Mouse (Mus musculus) megakaryocyte, adult 5-6 weeks (primary cell): ENCODE measurements around the gene Hspb1. TPM values are rescaled to one million over a fixed set of nuclear protein-coding genes. Genes with fewer than 3 reads are reported as not detected.

Experiments
- ATAC-seq: 2 replicates; pipeline ENCODE4 v1.8.0; 2016; ENCODE audit warnings: mild to moderate bottlenecking, inconsistent platforms; ENCODE audit not compliant: poor library complexity, severe bottlenecking
- total RNA-seq, 2 experiments: library from RNA; stranded (forward) in 1 of 2; stranded (reverse) in 1 of 2; fragments of 153-499, 151-499 nt in 1 of 2; fragments of 221-1000, 200-1000 nt in 1 of 2; gene quantifications; 2 replicates each; pipeline versions ENCODE4 v1.2.3 to v1.2.4; 2015 to 2017

Hspb1 gene
- total RNA-seq, 2 experiments from 2014 or later = not detected

DNA sequence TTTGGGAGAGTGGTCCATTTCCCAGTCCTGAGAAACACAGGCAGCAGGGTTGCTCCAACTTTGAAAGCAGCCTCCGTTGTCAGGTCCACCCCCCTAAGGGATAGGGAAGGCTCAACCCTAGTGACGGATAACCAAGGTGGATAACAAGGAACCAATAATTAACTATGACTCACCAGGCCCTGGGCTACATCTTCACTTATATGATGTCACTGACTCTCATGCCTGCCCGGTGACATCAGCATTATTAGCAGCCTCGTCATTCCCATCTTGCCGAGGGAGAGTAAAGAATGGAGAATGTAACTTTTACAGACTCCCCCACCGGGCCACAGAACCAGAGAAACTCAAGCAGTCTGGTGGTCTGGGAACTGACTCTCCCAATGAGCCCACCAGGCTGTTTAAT, 3.1 kb upstream of the Hspb1 start:
- ATAC-seq = no peak

DNA sequence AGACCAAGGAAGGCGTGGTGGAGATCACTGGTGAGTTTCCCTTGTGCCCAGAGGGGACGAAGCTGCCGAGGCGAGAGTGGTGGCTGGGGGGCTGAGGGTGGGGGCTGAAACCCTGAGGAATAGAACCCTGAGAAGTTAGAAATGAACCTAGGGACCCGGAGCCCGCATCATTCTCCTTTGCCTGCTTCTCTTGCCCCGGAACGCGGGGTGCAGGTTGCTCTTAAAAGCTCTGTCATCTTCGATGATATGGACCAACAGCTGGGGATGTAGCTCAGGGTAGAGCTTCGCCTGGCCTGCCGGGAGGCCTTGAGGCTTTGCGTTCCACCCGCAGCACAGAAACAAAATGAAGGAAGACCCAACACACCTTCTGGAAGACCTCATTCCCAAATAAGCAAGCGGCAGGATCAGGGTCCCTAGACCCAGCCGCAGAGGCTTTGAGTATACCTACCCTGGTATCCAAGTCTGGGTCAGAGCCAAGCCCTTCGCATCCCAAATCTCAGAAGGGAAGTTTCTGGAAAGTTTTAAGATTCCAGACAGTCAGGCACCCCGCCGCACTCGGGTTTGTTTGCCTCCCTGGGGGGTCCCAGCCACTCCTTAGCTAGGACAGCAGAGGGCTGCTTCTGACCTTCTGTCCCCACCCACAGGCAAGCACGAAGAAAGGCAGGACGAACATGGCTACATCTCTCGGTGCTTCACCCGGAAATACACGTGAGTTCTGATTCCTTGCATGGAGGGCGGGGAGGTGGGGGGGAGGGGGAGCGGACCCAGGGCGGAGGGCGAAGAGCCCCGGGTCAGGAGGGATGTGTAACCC, 891 bp downstream of the Hspb1 start:
- ATAC-seq = no peak

DNA sequence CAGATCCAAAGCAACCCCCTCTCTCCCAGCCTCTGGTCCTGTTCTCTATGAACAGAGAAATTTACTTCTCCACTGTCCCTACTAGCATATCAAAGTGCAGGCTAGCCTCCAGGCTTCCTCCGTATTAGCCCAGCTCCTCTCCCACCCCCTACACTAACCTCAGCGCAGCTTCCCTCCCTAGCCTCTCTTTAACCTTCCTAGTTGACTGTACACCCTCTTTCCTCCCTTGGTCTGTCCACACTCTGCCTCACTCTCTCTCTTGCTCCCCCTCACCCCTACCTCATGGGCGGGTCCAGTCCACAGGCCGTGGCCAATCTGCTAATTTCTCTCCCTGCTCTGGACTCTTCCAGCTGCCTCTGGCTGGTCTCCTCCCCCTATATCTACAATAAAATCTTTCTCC, 2.6 kb downstream of the Hspb1 start:
- ATAC-seq = no peak

DNA sequence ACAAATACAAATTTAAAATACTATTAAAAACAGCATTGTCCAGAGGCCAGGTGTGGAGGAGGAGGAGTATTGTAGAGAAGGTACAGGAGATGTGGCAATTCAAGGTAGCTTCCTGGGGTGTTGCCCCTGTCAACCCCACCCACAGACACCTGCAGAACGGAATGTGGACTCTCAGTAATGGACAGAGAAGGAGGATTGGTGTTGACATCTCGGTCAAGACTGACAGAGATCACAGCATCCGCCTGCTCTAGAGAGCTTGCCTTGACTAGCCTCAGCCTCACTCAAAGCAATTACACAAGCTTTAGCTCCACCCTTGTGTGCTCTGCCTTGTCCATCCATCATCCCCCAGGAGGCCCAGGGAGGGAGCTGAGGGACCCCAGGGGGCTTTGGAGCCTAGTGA, 3.2 kb downstream of the Hspb1 start:
- no peak for ATAC-seq

DNA sequence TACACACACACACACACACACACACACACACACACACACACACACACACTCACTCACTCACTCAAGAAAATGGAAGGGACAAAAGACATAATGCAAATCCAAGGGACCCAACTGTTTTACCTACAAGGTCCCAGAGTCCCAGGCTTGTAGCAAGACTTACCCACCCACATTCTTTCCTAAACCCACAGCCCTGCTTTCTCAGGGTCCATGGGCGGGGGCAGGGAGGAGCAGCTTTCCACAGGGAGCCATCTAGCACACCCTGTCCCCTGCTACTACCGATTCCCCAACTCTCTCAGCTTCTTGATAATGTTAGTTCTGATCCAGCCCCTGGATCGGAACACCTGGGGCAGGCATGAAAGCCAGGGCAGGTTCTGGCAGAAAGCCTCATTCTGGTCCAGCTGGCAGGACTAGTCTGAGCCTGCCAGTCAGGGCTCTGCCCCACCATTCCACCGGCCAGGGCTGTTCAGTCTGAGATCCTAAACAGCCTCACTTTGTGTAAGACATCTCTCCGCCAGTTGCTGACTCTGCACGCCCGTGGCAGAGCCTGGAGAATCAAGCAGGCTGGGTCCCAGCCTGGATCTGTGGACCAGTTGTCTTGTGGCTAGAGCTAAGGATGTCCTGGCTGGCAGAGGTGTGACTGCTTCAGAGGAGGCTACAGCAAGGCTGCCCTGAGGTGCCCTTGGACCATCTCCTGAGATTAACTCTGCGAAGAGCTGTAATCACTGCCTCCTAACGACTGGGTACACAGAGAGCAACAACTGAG, 5.1 kb downstream of the Hspb1 start:
- ATAC-seq = no peak

DNA sequence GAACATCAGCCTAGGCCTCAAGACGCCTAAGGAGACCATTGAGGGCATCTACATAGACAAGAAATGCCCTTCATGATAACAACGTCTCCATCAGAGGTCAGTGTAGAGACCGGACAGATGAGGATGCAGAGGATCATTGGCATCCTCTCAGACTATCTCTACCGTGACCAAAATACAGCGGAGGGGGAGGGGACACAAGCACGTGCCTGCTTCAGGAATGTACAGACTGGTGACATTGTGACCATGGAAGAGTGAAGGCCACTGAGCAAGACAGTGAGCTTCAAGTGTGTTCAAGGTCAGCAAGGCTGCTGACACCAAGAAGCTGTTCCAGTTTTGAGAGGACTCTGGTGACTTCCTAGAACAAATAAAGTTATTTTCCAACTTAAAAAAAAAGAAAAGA, 7.2 kb downstream of the Hspb1 start:
- ATAC-seq = no peak

DNA sequence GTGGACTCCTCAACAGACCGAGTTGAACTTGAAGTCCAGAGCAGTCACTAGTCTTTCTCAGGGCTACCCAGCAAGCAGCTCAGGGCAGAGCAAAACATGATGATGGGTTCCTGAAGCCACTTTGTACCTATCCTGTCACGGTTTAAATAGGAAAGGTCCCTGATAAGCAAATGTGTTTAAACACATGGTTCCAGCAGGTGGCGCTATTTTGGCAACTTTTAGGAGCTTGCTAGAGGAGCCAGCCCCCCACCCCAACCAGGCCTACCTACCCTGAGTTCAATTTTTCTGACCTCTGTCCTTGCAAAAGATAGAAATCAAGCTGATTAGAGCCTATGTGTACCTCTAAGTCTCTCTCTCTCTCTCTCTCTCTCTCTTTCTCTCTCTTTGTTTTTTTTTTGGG, 10.3 kb downstream of the Hspb1 start:
- peak; percentile 47 for ATAC-seq

DNA sequence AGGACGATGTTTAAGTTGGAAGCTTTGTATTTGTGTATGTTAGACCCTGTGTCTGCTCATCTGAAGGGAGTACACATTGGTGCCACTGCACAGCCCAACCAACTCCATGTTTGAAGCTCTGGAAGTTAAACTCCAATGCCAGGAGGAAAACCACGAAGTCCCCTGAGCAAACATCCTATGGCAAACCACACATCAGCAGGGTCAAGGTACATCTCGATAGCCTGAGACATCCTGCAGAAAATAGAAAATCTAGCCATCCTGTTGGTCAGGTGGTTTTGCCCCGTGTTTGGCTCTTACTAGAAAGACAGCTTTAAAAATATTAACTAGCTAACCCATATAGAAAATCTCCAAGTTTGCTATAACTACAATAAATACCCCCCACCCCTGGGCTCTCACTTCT, 11.3 kb downstream of the Hspb1 start:
- no peak for ATAC-seq

DNA sequence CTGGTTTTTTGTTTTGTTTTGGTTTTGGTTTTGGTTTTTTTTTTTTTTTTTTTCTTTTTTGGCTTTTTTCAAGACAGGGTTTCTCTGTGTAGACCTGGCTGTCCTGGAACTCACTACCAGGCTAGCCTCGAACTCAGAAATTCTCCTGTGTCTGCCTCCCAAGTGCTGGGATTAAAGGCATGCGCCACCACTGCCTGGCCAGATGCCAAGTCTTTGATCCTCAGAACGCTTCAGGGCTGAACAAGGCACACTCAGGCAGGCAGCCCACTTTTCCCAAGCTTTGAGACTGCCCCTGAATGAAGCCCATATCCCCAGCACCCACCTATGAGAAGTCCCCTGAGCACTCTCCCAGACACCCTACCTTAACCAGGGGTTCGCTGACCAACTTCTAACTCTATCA, 12.1 kb downstream of the Hspb1 start:
- no peak for ATAC-seq

DNA sequence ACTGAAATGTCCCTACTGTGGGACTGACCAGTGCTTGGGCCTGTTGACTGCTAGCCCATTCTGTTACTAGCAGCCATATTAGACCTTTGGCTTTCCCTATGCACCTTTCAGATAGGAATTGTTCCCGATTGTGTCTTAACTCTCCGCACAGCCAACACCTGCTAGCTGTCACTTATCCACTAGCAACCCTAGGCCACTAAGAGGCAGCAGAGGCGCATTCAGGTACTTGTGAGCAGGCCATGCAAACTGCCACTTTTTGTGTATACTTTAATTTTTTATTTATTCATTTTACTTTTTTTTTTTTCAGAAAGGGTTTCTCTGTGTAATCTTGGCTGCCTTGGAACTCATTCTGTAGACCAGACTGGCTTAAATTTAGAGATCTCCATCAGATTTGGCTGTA, 13.0 kb downstream of the Hspb1 start:
- ATAC-seq = no peak

DNA sequence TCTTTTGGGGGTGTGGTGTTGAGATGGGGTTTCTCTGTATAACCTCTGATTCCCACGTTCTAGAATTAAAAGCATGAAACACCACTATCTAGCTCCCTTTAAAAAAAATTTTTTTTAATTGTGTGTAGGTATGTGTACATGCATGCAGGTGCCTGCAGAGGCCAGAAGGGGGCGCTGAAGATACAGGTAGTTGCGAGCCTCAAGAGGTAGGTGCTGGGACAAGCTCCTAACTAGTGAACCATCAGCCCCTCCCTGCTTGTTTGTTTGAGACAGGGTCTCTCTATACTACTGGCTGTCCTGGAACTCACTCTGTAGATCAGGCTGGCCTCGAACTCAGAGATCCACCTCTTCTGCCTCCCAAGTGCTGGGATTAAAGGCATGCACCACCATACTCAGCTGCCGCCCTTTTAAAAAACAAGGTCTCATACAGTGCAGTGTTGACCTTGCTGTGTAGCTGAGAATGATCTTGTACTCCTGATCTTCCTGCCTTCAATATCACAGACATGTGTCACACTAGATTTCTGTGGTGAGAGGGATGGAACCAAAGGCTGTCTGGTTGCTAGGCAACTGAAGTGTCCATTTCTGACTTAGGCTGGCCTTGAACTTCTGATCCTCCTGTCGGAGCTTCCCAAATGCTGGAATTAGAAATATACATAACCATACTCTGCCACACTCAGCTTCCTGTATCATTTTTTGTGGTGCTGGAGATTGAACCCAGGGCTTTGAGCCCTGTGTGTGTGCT, 13.8 kb downstream of the Hspb1 start:
- no peak for ATAC-seq

DNA sequence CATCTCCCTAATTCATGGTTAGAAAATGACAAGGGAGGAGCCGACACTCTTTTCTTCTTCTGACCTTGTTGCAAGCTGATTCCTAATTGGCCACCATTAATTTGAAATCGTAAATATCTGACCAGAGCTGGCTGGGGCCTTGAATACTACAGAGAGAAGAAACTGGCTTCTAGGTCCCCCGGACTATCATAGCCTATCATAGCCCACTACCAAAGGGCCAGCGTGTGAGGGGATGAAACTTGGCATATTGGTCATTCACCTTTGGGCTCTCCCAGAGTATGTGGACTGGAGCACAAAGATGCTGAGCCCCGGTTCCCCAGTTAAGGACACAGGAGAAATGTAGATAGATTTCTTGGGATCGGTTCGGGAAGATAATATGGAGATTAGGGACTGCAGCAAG, 15.3 kb downstream of the Hspb1 start:
- no peak for ATAC-seq

DNA sequence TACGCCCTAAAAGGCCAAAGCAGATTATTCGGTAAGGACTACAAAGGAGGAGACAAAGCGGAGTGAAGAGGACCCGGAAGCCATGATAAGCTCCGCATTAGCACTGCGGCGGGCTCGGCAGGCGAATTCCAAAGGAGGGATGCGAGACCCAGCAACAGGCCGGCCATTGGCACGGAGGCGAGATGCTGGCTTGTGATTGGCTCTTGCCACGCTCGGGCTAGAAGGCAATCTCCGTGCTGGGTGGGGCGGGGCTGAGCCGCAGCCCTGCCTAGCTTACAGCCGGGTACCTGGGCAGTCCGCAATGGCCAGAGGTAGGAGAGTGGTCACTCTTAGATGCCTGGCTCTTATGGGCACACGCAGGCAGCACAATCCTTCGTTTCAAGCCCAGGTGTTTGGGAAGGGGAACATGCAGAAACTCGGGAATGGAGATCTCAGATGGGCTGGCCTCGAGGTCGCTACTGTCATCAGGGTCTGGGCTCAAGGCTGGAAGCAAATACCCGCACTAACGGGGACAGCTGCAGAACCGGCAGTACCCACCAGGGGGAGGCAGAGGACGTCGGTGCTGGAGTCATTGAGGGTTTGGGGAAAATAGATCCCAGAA, 15.9 kb downstream of the Hspb1 start:
- peak; percentile 76 for ATAC-seq

DNA sequence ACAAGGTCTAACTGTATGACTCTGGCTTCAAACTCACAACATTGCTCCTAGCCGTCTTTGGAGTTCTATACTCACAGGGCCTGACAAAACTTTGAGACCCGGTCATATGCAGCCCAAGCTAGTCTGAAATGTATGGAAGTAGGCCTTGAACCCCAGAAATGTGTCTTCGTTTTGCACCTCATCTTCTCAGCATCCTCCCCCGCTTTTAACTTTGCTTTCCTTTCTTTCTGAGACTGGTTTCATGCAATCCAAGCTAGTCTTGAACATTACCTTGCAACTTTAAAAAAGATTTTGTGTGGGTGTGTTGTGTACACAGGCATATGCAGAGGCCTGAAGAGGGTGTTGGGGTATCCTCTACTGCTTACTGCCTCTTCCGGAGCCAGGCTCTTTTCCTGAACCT, 16.5 kb downstream of the Hspb1 start:
- ATAC-seq = no peak

DNA sequence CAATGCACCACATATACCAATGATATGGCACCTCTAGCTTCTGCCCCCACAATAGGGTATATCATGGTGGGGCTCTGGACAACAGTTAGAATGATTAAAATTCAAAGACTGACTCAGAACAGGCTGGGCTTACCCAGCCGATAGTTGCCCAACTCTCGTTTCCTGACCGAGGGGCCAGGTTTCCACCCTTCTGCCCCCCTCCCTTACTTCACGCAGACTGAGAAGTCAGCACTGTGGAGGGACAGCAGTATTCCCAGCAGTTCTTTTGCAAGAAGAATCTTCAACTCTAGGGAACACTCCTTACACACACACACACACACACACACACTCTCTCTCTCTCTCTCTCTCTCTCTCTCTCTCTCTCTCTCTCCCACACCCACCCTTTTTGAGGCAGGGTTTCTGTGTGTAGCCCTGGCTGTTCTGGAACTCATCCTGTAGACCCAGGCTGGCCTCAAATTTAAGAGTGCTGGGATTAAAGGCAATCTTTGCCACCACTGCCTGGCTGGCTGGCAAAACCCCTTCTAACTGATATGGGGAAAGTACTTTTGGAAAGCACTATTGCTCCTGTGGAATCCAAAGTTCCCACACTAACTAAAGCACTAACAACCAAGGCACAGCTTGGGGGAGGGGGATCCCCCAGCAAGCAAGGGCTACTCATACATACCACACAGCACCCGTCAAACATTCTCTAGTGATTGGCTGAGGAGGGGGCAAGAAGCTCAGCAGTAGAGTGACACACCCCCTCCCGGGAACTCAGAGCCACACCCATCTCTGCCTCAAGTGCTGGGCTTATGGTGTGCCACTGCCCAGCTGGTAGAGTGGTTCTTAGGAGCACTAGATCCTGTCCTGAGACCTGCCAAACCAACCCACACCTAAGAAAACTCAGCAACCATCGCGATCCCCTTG, 17.9 kb downstream of the Hspb1 start:
- ATAC-seq = no peak

DNA sequence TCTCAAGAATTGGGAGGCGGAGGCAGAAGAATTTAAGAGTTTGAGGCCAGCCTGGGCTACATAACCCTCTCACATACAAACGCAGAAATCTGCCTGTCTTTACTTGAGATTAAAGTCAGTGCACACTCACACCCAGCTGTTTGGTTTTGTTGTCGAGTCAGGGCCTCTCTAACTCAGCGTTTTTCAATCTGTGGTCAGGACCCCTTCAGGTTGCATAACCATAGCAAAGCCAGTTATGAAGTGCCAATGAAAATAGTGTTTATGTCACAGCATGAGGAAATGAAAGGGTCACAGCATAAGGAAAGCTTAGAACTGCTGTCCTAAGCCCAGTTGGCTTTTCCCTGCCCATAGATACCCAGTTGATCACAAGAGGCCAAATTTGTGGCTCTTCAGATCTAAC, 19.1 kb downstream of the Hspb1 start:
- peak; percentile 56 for ATAC-seq

DNA sequence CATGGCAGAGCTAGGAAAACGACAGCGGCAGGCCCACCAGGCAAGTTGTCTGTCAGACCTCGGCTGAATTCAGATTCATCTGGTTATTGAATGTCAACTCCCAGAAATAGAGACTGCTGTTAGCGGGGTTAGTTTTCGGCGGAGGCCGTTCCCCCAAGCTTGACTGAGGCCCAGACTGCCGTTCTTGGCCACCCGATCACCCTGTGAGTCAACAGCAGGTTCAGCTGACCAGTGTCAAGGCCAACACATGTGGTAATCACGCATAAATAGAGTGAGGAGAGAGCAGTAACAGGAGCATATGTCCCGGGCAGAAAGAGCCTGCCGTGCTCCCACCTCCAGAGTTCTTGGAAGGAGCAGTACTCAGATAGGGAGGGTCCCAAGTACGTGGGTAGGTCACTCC, 19.5 kb downstream of the Hspb1 start:
- no peak for ATAC-seq

DNA sequence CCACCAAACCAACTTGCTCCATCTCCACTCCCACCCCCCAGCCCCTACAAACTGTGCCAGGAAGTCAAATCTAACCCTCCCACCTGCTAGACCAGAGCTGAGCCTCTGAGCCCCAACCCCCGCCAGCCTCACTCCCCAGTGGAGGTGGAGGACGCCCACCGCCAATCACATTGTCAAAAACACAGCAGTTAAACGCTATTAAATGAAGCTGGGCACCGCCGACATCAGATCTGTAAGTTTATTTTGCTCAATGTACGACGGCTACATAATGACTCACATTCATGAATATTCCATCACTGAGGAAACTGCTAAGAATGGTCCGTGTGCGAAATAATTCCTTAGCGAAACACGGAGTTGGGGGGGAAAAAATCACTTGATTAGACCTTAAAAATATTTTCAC, 20.5 kb downstream of the Hspb1 start:
- ATAC-seq = no peak

DNA sequence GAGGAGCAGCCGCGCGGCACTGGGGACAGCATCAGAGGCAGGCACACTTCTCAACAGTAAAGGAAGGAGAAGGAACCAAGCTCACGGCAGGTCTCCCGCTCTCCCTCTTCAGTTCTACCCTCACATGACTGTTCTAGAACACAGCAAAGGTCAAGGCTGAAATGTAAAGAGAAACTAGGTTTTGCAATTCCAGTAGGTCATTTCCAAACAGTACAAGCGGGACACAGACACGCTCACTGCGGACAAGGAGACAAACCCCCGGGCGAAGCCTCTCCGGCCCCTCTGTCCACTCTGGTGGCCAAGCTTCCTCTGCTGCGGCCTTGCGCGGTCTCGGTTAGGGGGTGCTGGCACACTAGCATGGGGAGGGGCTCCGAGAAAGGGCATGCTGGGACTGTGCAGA, 21.3 kb downstream of the Hspb1 start:
- no peak; the same call in 1 of the 2 replicates for ATAC-seq

DNA sequence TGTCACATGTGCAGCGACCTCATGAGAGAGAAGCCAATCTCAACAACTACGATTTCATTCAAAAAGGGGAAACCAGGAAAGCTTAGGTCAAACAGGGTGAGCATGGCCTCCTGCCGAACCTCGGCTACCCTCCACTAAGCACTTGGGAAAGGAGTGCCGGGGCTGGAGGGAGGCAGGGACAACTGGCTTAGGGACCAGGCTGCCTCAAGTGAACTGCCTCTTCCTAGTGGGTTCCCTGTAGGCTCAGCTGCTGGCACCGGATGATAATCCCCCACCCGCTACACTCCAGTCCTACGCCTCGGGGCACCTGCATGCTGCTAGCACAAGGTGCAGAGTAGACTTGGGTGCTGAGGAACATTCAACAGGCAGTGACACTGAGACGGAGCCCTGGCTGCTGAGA, 21.9 kb downstream of the Hspb1 start:
- ATAC-seq = no peak
